Mouse (Mus musculus) thymus, adult 2 months (tissue): ENCODE measurements around the gene Stk32b.

ENCODE experiments used
- CTCF ChIP-seq: fragments of 200-500 bp; IDR thresholded peaks from 2 replicates; pipeline ENCODE4 v1.5.1; 2012; ENCODE audit warnings: mild to moderate bottlenecking, control low read depth, low read length, moderate library complexity, borderline replicate concordance; ENCODE audit not compliant: control insufficient read depth, poor library complexity, insufficient read depth; ENCODE audit errors: extremely low read depth
- POLR2A ChIP-seq: fragments of 200-500 bp; IDR thresholded peaks from 2 replicates; pipeline ENCODE4 v1.6.1; 2012; ENCODE audit warnings: mild to moderate bottlenecking, low read length, control low read depth, moderate library complexity; ENCODE audit not compliant: control insufficient read depth, poor library complexity, insufficient read depth; ENCODE audit errors: extremely low read depth

- TF ChIP-seq CTCF = no peak
- no peak for TF ChIP-seq POLR2A
Observed at GRCm38 (mm10) chr5:37634791-37635190, 82.2 kb downstream of the Stk32b start.
